Mouse (Mus musculus) cerebellum, adult 2 months (tissue): Measurements from ENCODE around the gene Ctbp1.

Experiments used
- CTCF ChIP-seq: fragments of 200-500 bp; IDR thresholded peaks from 2 replicates; pipeline ENCODE4 v1.5.1; 2011; ENCODE audit warnings: low read depth, mild to moderate bottlenecking, control low read depth, low read length, moderate library complexity, borderline replicate concordance; ENCODE audit not compliant: insufficient read depth
- POLR2A ChIP-seq: fragments of 200-500 bp; IDR thresholded peaks from 2 replicates; pipeline ENCODE4 v1.6.1; 2011; ENCODE audit warnings: low read length, control low read depth, borderline replicate concordance; ENCODE audit not compliant: insufficient read depth

DNA sequence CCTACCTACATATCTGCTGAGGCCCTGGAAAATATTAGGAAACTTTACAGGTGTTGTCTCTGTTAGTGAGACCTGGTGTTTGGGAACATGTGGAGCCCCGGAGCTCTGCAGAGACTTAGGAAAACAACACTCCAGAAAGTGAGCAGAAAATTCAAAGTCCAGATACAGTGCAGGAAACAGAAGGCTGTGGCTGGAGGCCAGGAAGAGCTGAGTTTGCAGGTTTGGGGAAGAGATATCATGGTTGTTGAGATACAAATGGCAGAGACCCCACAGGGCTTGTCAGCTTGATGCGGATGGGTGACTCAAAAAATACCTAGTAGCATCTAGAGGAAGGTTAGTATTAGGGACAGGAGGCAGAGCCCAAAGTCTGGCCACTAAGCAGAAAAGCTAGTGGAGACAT lies 2.5 kb upstream of the Ctbp1 start:
- TF ChIP-seq CTCF (no peak), POLR2A (no peak)
